In the genomic region with DNA sequence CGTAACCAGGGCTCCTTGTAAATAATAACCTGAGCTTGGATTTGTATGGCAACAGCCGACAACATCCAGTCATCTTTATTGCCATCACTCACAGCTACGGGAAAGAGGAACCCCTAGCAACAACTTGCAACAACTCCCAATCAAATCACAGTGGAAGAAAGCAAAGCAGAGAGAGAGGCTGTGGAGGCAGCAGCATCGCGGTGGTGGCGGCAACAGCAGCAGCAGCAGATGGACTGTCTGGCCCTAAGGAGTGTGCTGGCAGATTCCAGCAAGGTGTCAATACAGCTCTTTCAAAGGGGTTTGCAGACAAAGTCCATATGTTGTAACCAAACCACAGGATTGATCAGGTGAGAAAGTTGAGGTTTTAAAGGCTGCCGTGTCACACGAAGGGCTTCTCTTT, we compare ENCODE assay signal across 20 mouse cellular contexts. TPM values are rescaled to one million over a fixed set of nuclear protein-coding genes. Genes with fewer than 3 reads are reported as not detected.
DNase-seq lines count a peak whose midpoint lies in the region; ATAC-seq lines count a peak whose summit lies in the region.
"Had no signal": no experiment of that assay in that cellular context is flagged by ENCODE, and none has a peak within 500 bp of the region (broad histone marks: within the 10 kb centered on the region; RNA-seq: fewer than 3 reads in every experiment).

No protein-coding gene starts in this region.

- H3K4me1 ChIP-seq in forebrain, embryonic 14.5 days (ENCODE audit: control insufficient read depth, insufficient read depth, low read length), result peaks cover 17% of the 10 kb centered on the region

- no peak overlapping the region for H3K9ac ChIP-seq in forebrain, embryonic 14.5 days (ENCODE audit: low read length)
- H3K9ac ChIP-seq: hindbrain, embryonic 12.5 days; intestine, embryonic 15.5 days; kidney, embryonic 15.5 days; limb, embryonic 15.5 days had no signal

- H3K4me3 ChIP-seq in forebrain, embryonic 14.5 days (ENCODE audit: low read depth, low read length), result no peak overlapping the region
- H3K4me3 ChIP-seq: hindbrain, embryonic 12.5 days; intestine, embryonic 15.5 days; kidney, embryonic 15.5 days; limb, embryonic 15.5 days had no signal

- peak; percentile 33; the same call in 1 of the 2 replicates for ATAC-seq in forebrain, embryonic 14.5 days
- ATAC-seq: CD4-positive, CD25-positive, alpha-beta regulatory T cell, adult 4 months; intestine, embryonic 15.5 days had no signal

- WGBS in forebrain, embryonic 14.5 days, result 44% methylated on average over 8 of the region's 8 CpGs

- no peaks in the 10 kb centered on the region for H3K36me3 ChIP-seq in forebrain, embryonic 14.5 days (ENCODE audit: control insufficient read depth, insufficient read depth, low read length)
- H3K36me3 ChIP-seq: hindbrain, embryonic 12.5 days; intestine, embryonic 15.5 days; kidney, embryonic 15.5 days; limb, embryonic 15.5 days had no signal

- no peaks in the 10 kb centered on the region for H3K27me3 ChIP-seq in forebrain, embryonic 14.5 days (replicated peaks; ENCODE audit: control insufficient read depth, insufficient read depth, low read length)

- no peaks in the 10 kb centered on the region for H3K9me3 ChIP-seq in forebrain, embryonic 14.5 days (replicated peaks; ENCODE audit: control insufficient read depth, low read length)
- H3K9me3 ChIP-seq: hindbrain, embryonic 12.5 days; intestine, embryonic 15.5 days; kidney, embryonic 15.5 days; limb, embryonic 15.5 days had no signal

- peak; percentile 12 for DNase-seq in layer of hippocampus, adult 11-12 months (ENCODE audit: low spot score)
- no peak for DNase-seq in layer of hippocampus, adult 9-10 months (ENCODE audit: low spot score)
- DNase-seq in forebrain, embryonic 14.5 days (ENCODE audit: low spot score), result peak; percentile 71
- DNase-seq in layer of hippocampus, adult 8-10 months (ENCODE audit: low spot score in 2 of 2), result peak; percentile 11 to 14
- peak; percentile 42 to 50 for DNase-seq in right cerebral cortex, adult 2 months (ENCODE audit: low spot score in 2 of 2)
- DNase-seq in adrenal gland, adult 8-10 months, result no peak
- DNase-seq in ovary, adult 18-20 months (ENCODE audit: low spot score), result no peak
- DNase-seq: adrenal gland, postnatal 36 days; heart, adult 11 months; lung, adult 18-20 months; lung, postnatal 4 days; spleen, adult 18-20 months had no signal

- no peak overlapping the region for H3K27ac ChIP-seq in forebrain, embryonic 14.5 days (ENCODE audit: low read depth, low read length)
- H3K27ac ChIP-seq: hindbrain, embryonic 12.5 days; intestine, embryonic 15.5 days; kidney, embryonic 15.5 days; limb, embryonic 15.5 days had no signal

- no peak overlapping the region for H3K4me2 ChIP-seq in forebrain, embryonic 14.5 days (ENCODE audit: low read length)
- H3K4me2 ChIP-seq: hindbrain, embryonic 12.5 days; intestine, embryonic 15.5 days; kidney, embryonic 15.5 days; limb, embryonic 15.5 days; midbrain, embryonic 11.5 days had no signal

RNA-seq across cellular contexts. Expression of a gene that starts 2.4 kb away (rescaled TPM):
- polyA plus RNA-seq in forebrain, embryonic 14.5 days (2014; fragmentation: Nextera tagmentation; extraction: Ambion mirVana), result 0.77 and 1.8 TPM in 2 replicates
- total RNA-seq in layer of hippocampus, adult 8-10 months (2022), result 10 to 100 TPM; 11.0 to 12.2 (median 11.4) TPM
- total RNA-seq in adrenal gland, adult 8-10 months (2022), result under 1 TPM; 0.07 to 0.23 (median 0.10) TPM
- total RNA-seq: MEL had no signal
- polyA plus RNA-seq: CD4-positive, CD25-positive, alpha-beta regulatory T cell, adult 4 months; heart, embryonic 14.5 days had no signal

Comparison
In these comparisons a context has a peak if more than half of its experiments do, and no peak if none do; other contexts are left out.
1. DNase-seq: peak in layer of hippocampus, adult 11-12 months (single experiment), forebrain, embryonic 14.5 days (single experiment), layer of hippocampus, adult 8-10 months (2 of 2) and right cerebral cortex, adult 2 months (2 of 2); none in layer of hippocampus, adult 9-10 months (single experiment), adrenal gland, adult 8-10 months (single experiment) and ovary, adult 18-20 months (single experiment).
2. RNA of a gene that starts 2.4 kb away (total RNA-seq): 11.0 to 12.2 TPM in layer of hippocampus, adult 8-10 months; 0.07 to 0.23 TPM in adrenal gland, adult 8-10 months; every median in the first group is over 4 times any median in the second.